Mouse (Mus musculus) stomach, postnatal 0 days (tissue): Measurements from ENCODE around the gene Ssbp3.

Source experiments
- CTCF ChIP-seq: IDR thresholded peaks from 2 replicates; pipeline ENCODE4 v1.5.1; 2016; ENCODE audit warnings: antibody characterized with exemption, low read depth, mild to moderate bottlenecking, moderate library complexity
- EP300 ChIP-seq: optimal IDR thresholded peaks from 2 replicates; pipeline ENCODE3; 2016; ENCODE audit warnings: antibody characterized with exemption

DNA sequence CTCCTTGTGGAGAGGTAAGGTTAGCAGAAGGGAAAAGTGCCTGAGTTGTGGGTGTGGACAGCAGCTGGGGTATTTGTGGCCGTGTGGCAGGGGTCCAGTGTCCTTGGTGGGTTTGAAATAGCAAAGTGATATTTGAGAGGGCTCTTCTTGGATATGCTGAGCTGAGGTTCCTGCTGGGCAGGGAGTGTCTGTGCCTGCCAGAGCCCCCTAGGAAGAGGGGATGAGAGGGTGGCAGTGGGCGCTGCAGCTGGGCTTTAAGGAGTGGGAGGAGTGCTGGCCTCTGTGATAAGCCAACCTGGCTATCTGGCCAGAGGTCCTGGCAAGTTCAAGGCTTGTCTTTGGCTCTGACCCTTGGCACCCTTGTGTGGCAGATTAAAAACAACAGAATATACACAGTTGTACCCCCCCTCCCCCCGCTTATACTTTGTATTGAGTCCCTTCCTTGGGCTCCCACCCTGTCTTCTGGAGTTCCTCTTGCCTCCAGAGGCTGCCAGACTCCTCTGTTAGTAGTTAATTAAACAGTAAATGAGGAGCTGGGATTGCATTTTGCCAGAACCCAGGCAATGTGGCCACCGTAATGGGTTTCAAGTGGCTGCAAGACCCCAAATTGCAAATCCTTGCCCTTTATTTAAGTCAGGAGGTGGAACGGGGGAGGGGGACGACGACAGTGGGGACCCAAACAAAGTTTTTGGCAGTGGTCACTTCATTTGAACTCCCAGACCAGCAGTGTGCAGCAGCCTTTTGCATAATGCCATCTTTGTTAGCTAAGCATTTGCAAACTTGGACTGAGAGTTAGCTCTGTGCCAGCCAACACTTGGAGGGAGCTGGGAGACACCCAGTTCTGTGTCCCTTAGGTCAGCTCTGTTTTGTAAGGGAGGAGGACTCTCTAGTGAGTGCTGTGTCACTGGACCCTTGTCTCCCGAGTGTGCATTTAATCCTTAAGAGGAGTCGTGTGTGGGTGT lies 11.2 kb downstream of the Ssbp3 start:
- no peak for TF ChIP-seq CTCF
- no peak for TF ChIP-seq EP300
